Mouse (Mus musculus): ENCODE measurements around the gene Ifna5. TPM values are rescaled to one million over a fixed set of nuclear protein-coding genes. Genes with fewer than 3 reads are reported as not detected.

The Ifna5 gene
- polyA plus RNA-seq (2015; fragmentation: Nextera tagmentation; extraction: Ambion mirVana): not detected in 2 replicates

GRCm38 (mm10) chr4:88835225-88835624 lies at the start of gene Ifna5:
Ifna5 (plus strand) TSS chr4:88835525.

DNA sequence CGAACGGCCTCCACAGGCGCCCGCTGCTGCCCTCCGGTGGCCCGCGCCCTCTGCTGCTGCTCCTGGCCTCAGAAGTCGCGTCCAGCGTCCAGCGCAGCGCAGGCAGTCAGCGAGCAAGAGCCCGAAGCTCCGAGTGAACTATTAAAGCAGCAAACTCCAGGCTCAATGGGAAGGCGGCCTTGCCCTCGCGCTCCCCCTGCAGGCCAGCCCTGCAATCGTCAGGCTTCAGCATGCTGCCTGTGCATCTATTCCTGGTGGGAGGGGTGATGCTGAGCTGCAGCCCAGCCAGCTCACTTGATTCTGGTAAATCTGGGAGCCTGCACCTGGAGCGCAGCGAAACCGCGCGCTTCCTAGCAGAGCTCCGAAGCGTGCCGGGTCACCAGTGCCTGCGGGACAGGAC lies 46.9 kb upstream of the Ifna5 start, which contains the start of gene Gm13277:
Gm13277 (plus strand) TSS at position 231 of the 400 bp plus-strand sequence.

DNA sequence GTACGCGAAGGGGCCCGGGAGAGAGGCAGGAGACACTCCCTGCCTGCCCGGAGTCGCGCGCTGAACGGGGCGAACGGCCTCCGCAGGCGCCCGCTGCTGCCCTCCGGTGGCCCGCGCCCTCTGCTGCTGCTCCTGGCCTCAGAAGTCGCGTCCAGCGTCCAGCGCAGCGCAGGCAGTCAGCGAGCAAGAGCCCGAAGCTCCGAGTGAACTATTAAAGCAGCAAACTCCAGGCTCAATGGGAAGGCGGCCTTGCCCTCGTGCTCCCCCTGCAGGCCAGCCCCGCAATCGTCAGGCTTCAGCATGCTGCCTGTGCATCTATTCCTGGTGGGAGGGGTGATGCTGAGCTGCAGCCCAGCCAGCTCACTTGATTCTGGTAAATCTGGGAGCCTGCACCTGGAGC lies 44.1 kb upstream of the Ifna5 start, which contains the start of gene Gm13278:
Gm13278 (plus strand) TSS at position 301 of the 400 bp plus-strand sequence.

DNA sequence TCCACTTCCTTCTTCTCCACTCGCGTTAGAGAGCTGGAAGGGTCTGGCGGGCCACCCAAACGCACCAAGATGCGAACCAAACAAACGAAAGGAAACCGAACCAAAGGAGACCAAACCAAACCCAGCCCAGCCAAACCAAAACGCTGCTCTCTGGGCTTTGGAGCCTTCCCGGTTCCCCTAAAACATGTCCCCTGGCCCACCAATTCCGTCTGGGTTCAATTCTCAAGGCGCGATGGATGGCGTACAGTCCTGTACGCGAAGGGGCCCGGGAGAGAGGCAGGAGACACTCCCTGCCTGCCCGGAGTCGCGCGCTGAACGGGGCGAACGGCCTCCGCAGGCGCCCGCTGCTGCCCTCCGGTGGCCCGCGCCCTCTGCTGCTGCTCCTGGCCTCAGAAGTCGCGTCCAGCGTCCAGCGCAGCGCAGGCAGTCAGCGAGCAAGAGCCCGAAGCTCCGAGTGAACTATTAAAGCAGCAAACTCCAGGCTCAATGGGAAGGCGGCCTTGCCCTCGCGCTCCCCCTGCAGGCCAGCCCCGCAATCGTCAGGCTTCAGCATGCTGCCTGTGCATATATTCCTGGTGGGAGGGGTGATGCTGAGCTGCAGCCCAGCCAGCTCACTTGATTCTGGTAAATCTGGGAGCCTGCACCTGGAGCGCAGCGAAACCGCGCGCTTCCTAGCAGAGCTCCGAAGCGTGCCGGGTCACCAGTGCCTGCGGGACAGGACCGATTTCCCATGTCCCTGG lies 41.2 kb upstream of the Ifna5 start, which contains the start of gene Gm13275:
Gm13275 (plus strand) TSS at position 552 of the 740 bp plus-strand sequence.

GRCm38 (mm10) chr4:88797097-88797496 lies 38.2 kb upstream of the Ifna5 start, which contains the start of gene Gm13279:
Gm13279 (plus strand) TSS chr4:88797397.

GRCm38 (mm10) chr4:88799365-88799764 lies 36.0 kb upstream of the Ifna5 start, which contains the start of gene Gm13285:
Gm13285 (plus strand) TSS chr4:88799665.

DNA sequence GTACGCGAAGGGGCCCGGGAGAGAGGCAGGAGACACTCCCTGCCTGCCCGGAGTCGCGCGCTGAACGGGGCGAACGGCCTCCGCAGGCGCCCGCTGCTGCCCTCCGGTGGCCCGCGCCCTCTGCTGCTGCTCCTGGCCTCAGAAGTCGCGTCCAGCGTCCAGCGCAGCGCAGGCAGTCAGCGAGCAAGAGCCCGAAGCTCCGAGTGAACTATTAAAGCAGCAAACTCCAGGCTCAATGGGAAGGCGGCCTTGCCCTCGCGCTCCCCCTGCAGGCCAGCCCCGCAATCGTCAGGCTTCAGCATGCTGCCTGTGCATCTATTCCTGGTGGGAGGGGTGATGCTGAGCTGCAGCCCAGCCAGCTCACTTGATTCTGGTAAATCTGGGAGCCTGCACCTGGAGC lies 32.4 kb upstream of the Ifna5 start, which contains the start of gene Gm13287:
Gm13287 (plus strand) TSS at position 301 of the 400 bp plus-strand sequence.

DNA sequence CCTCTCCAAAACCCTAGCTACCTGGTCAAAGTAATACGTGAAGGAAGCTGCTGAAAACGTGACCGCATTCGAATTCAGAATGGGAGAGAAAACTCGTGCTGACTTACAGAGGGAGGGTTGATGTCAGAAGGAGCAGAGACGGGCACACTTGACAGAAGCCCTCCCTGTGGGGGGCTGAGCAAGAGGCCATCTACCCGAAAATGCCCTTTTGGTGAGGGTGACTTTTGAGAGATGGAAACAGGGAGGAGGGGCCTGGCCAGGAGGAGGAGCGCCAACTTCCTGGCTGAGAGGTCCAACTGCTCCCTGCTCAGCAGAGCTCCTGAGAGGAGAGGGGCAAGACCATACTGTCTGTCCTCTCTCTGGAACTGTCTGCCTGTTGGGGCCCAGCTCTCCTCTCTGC lies 30.1 kb upstream of the Ifna5 start, which contains the start of gene Gm13288:
Gm13288 (plus strand) TSS at position 301 of the 400 bp plus-strand sequence.

DNA sequence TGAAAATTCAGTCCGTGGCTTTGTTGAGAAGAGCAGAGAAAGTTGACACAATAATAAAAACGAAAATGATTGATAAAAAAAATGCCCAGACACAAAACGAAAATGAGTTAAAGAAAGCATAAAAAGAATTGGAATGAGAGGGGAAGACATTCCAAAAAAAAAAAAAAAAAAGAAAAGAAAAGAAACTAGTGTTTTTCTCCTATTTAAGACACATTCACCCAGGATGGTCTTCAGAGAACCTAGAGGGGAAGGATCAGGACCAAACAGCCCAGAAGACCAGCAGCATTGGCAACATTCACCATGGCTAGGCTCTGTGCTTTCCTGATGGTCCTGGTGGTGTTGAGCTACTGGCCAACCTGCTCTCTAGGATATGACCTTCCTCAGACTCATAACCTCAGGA lies 19.4 kb upstream of the Ifna5 start, which contains the start of gene Ifna7:
Ifna7 (plus strand) TSS at position 301 of the 400 bp plus-strand sequence.

GRCm38 (mm10) chr4:88819659-88820058 lies 15.7 kb upstream of the Ifna5 start, which contains the start of gene Ifna11:
Ifna11 (plus strand) TSS chr4:88819959.

GRCm38 (mm10) chr4:88827116-88827515 lies 8.2 kb upstream of the Ifna5 start, which contains the start of gene Ifna6:
Ifna6 (plus strand) TSS chr4:88827416.

DNA sequence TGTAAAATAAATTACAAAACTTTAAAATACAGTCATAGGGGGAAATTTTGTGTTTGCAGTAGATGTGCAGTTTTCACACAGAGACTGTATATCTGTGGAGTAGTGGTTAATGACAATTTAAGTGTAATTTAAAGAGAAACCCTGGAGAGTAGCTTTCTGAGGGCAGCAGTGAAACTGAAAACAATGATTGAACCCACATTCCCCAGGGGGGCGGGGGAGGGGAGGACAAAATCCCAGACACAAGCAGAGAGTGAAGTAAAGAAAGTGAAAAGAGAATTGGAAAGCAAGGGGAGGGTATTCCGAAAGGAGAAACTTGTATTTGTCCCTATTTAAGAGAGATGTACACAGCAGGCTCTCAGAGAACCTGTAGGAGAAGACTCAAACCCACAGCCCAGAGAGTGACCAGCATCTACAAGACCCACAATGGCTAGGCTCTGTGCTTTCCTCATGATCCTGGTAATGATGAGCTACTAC lies 6.2 kb downstream of the Ifna5 start, which contains the start of gene Ifna4:
Ifna4 (plus strand) TSS at position 424 of the 474 bp plus-strand sequence.

GRCm38 (mm10) chr4:88849698-88850097 lies 14.4 kb downstream of the Ifna5 start, which contains the start of gene Ifna1:
Ifna1 (plus strand) TSS chr4:88850087.

DNA sequence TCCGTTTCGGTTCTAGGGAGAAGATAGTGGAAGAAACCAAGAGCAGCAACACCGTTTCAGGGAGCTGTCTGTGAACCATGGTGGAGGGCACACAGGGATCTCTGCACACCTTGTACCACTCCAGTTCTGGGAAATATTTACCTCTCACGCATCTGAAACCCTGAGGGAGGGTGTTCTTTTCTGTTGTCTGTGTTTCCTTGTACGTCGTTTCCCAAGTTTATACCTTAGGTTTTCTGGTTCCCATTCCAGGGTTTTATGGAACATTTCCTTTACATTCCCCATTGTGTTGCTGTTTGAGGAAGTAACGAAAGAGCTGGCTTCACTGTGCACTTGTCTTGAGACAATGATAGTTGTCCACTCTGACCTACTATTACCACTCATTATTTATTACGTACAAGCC lies 44.8 kb downstream of the Ifna5 start, which contains the start of gene Ifne:
Ifne (minus strand) TSS at position 101 of the 400 bp plus-strand sequence.

Other genes starting within 250 kb of the Ifna5 start
- gene Ifna9, start 243.1 kb upstream of the Ifna5 start, polyA plus RNA-seq (2015; fragmentation: Nextera tagmentation; extraction: Ambion mirVana): not detected in 2 replicates
- gene Ifna12, start 232.1 kb upstream of the Ifna5 start, polyA plus RNA-seq (2015; fragmentation: Nextera tagmentation; extraction: Ambion mirVana): not detected in 2 replicates
- gene C87499, start 201.1 kb upstream of the Ifna5 start, polyA plus RNA-seq (2015; fragmentation: Nextera tagmentation; extraction: Ambion mirVana): not detected in 2 replicates
- gene Ifna13, start 191.1 kb upstream of the Ifna5 start, polyA plus RNA-seq (2015; fragmentation: Nextera tagmentation; extraction: Ambion mirVana): not detected in 2 replicates
- not detected in 2 replicates for gene Ifna16, start 158.6 kb upstream of the Ifna5 start, polyA plus RNA-seq (2015; fragmentation: Nextera tagmentation; extraction: Ambion mirVana)
- not detected in 2 replicates for gene Ifna2, start 151.6 kb upstream of the Ifna5 start, polyA plus RNA-seq (2015; fragmentation: Nextera tagmentation; extraction: Ambion mirVana)
- not detected in 2 replicates for gene Ifnab, start 144.2 kb upstream of the Ifna5 start, polyA plus RNA-seq (2015; fragmentation: Nextera tagmentation; extraction: Ambion mirVana)
- 0.43 and 0.80 TPM in 2 replicates for gene Gm26566, start 113.7 kb upstream of the Ifna5 start, polyA plus RNA-seq (2015; fragmentation: Nextera tagmentation; extraction: Ambion mirVana)
- 46.9 and 55.5 TPM in 2 replicates for gene Klhl9, start 113.1 kb upstream of the Ifna5 start, polyA plus RNA-seq (2015; fragmentation: Nextera tagmentation; extraction: Ambion mirVana)
- not detected in 2 replicates for gene Gm13271, start 80.7 kb upstream of the Ifna5 start, polyA plus RNA-seq (2015; fragmentation: Nextera tagmentation; extraction: Ambion mirVana)
- gene Gm13283, start 75.4 kb upstream of the Ifna5 start, polyA plus RNA-seq (2015; fragmentation: Nextera tagmentation; extraction: Ambion mirVana): 0.28 TPM in 1 of 2 replicates, not detected in the other
- gene Gm13290, start 61.7 kb upstream of the Ifna5 start, polyA plus RNA-seq (2015; fragmentation: Nextera tagmentation; extraction: Ambion mirVana): 0.35 TPM in 1 of 2 replicates, not detected in the other
- not detected in 2 replicates for gene Gm13289, start 58.6 kb upstream of the Ifna5 start, polyA plus RNA-seq (2015; fragmentation: Nextera tagmentation; extraction: Ambion mirVana)
- not detected in 2 replicates for gene Gm13272, start 55.7 kb upstream of the Ifna5 start, polyA plus RNA-seq (2015; fragmentation: Nextera tagmentation; extraction: Ambion mirVana)
- not detected in 2 replicates for gene Ifnz, start 53.4 kb upstream of the Ifna5 start, polyA plus RNA-seq (2015; fragmentation: Nextera tagmentation; extraction: Ambion mirVana)
- not detected in 2 replicates for gene Gm13276, start 49.8 kb upstream of the Ifna5 start, polyA plus RNA-seq (2015; fragmentation: Nextera tagmentation; extraction: Ambion mirVana)
- not detected in 2 replicates for gene Gm13277, start 46.9 kb upstream of the Ifna5 start, polyA plus RNA-seq (2015; fragmentation: Nextera tagmentation; extraction: Ambion mirVana)
- not detected in 2 replicates for gene Gm13278, start 44.0 kb upstream of the Ifna5 start, polyA plus RNA-seq (2015; fragmentation: Nextera tagmentation; extraction: Ambion mirVana)
- gene Gm13275, start 41.0 kb upstream of the Ifna5 start, polyA plus RNA-seq (2015; fragmentation: Nextera tagmentation; extraction: Ambion mirVana): not detected in 2 replicates
- not detected in 2 replicates for gene Gm13279, start 38.1 kb upstream of the Ifna5 start, polyA plus RNA-seq (2015; fragmentation: Nextera tagmentation; extraction: Ambion mirVana)
- gene Gm13285, start 35.9 kb upstream of the Ifna5 start, polyA plus RNA-seq (2015; fragmentation: Nextera tagmentation; extraction: Ambion mirVana): 0.70 and 1.2 TPM in 2 replicates
- gene Gm13287, start 32.3 kb upstream of the Ifna5 start, polyA plus RNA-seq (2015; fragmentation: Nextera tagmentation; extraction: Ambion mirVana): not detected in 2 replicates
- not detected in 2 replicates for gene Gm13288, start 30.0 kb upstream of the Ifna5 start, polyA plus RNA-seq (2015; fragmentation: Nextera tagmentation; extraction: Ambion mirVana)
- not detected in 2 replicates for gene Ifna7, start 19.3 kb upstream of the Ifna5 start, polyA plus RNA-seq (2015; fragmentation: Nextera tagmentation; extraction: Ambion mirVana)
- not detected in 2 replicates for gene Ifna11, start 15.6 kb upstream of the Ifna5 start, polyA plus RNA-seq (2015; fragmentation: Nextera tagmentation; extraction: Ambion mirVana)
- not detected in 2 replicates for gene Ifna6, start 8.1 kb upstream of the Ifna5 start, polyA plus RNA-seq (2015; fragmentation: Nextera tagmentation; extraction: Ambion mirVana)
- gene Ifna4, start 6.3 kb downstream of the Ifna5 start, polyA plus RNA-seq (2015; fragmentation: Nextera tagmentation; extraction: Ambion mirVana): not detected in 2 replicates
- not detected in 2 replicates for gene Ifna1, start 14.6 kb downstream of the Ifna5 start, polyA plus RNA-seq (2015; fragmentation: Nextera tagmentation; extraction: Ambion mirVana)
- not detected in 2 replicates for gene Ifne, start 44.7 kb downstream of the Ifna5 start, polyA plus RNA-seq (2015; fragmentation: Nextera tagmentation; extraction: Ambion mirVana)

Measured in adrenal gland, postnatal 0 days (tissue).